Mouse (Mus musculus): ENCODE data around the gene Map7. TPM values are rescaled to one million over a fixed set of nuclear protein-coding genes. Genes with fewer than 3 reads are reported as not detected.
A peak's percentile ranks its signal among the peaks of the same experiment; 100 is the strongest.

Map7 gene
- total RNA-seq, 2 experiments from 2014 or later = 76.4 to 76.6 TPM

DNA sequence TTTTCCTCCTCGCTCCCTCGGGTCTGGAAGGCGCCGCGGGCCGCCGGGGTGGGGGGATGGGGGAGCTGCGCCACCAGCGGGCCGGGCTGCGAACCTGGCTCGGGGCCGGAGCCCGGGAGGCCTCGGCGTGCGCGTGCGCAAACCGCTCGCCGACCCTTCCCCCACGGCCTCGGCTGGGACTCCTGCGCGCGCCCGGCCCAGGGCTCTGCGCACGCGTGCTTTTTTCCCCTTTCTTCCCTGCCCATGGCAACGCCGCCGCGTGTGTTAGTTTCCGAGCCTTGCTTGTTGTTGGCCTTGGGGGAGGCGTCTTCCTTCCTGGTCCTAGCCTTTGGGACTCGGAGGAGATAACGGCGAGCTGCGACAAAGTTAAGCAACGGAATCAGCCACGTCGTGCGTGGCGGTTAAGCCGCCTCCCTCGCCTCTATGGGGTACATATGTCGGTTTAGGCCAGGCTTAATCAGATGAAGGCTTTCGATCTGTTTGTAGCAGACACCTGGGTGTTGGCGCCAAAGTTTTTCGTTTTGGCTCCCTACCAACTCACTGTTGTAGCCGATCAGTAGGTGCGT is 164.5 kb downstream of the Map7 start:
- intact Hi-C loops (cut with DNase I) = no loop called here
- DNase-seq (ENCODE audit: low spot score in 2 of 2) = peak; percentile 92 to 94

GRCm38 (mm10) chr10:20313447-20313846 is 165.2 kb downstream of the Map7 start:
- intact Hi-C loops (cut with DNase I) = no loop called here
- DNase-seq (ENCODE audit: low spot score in 2 of 2) = no peak

GRCm38 (mm10) chr10:20313941-20314340 is 165.7 kb downstream of the Map7 start:
- intact Hi-C loops (cut with DNase I) = no loop called here
- DNase-seq (ENCODE audit: low spot score in 2 of 2) = no peak

- DNase-seq (ENCODE audit: low spot score in 2 of 2) = no peak
- intact Hi-C loops (cut with DNase I) = no loop called here
Measured at GRCm38 (mm10) chr10:20314797-20315196, 166.5 kb downstream of the Map7 start.

- intact Hi-C loops (cut with DNase I) = no loop called here
- DNase-seq (ENCODE audit: low spot score in 2 of 2) = no peak
Measured at GRCm38 (mm10) chr10:20317466-20317865, 169.2 kb downstream of the Map7 start.

DNA sequence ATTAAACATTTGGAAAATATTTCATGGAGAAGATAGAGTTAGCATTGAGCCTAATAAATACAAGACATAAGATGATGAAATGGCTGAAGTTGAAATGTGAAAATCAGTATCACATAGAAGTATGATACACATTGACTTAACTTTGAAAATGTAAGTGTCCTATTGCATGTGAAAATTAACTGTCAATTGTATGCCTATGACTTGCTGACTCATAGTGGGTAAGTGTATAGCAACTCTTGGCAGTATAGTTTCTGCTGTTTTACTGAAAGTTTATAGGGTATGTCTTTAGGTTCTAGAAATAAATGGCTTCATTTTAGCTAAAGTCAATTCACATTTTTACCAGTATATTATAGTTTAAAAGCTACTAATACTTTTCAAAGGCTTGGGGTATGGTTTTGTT is 178.0 kb downstream of the Map7 start:
- intact Hi-C loops (cut with DNase I) = no loop called here
- no peak for DNase-seq (ENCODE audit: low spot score in 2 of 2)

Small RNA genes within 50 kb of the gene (microRNA-seq; reads per million reads assigned to microRNA genes)
- 0 reads per million in 2 experiments for gene Mir6413

Other genes with a start within 250 kb of the Map7 start
- gene Pex7, start 240.8 kb upstream of the Map7 start, total RNA-seq (2021) = 10 to 100 TPM; 26.1 to 27.4 TPM
- 10 to 100 TPM; 39.9 to 47.5 TPM for gene Map3k5, start 214.0 kb upstream of the Map7 start, total RNA-seq (2021)
- 100 to 1,000 TPM; 117 TPM for gene Bclaf1, start 164.0 kb downstream of the Map7 start, total RNA-seq (2021)
- gene Mtfr2, start 199.3 kb downstream of the Map7 start, total RNA-seq (2021) = under 1 TPM; 0.36 to 0.55 TPM

All from left cerebral cortex, postnatal 14 days (tissue).